Mouse (Mus musculus) thymus, postnatal 0 days (tissue): ENCODE data around the gene A430033K04Rik. TPM values are rescaled to one million over a fixed set of nuclear protein-coding genes. Genes with fewer than 3 reads are reported as not detected.

Source experiments
- DNase-seq: peaks from one replicate; pipeline ENCODE4 v3.0.0-alpha.2; 2015; ENCODE audit warnings: low spot score
- microRNA-seq: library from miRNA; unstranded; fragments of <30 nt; microRNA quantifications from one replicate; pipeline ENCODE4, GENCODE M21; 2016; ENCODE audit warnings: borderline number of aligned reads
- polyA plus RNA-seq: library from polyadenylated mRNA; unstranded; fragments of >200 nt; fragmentation: Nextera tagmentation; extraction: Ambion mirVana; gene quantifications from 2 replicates; pipeline ENCODE4 v1.2.1, GENCODE M21; 2015

Gene A430033K04Rik
- polyA plus RNA-seq, 1 experiment from 2014 or later = 9.2 TPM

DNA sequence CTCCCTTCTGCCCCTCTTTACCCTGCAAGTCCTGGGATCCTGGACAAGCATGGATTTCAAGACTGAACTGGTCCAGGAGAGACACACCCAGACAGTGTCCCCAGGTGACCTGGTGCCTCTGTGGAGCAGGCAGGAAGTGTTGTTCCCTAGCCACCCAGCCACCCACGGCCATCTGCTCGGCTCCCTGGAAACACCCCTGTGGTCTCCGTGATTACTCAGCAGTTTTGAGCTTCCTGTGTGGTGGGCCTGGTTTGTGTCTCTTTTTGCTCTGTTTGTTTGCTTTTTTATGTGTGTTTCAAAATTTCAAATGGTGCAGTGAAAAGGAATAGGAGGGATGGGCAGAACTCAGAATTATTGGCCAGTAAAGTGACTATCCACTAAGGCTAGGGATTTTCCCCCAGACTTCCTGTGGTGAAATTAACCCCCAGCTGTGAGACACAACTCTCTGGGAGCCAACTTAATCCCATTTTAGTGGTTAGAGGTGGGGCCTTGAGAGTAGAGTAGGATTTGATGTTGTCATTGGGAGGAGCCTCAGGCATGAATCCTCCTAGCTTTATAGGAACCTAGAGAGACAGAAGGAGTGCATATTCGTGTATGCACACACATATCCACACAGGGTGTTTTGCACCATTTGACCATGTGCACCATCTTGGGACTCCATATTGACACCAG lies 72.0 kb downstream of the A430033K04Rik start:
- peak; percentile 32 for DNase-seq

DNA sequence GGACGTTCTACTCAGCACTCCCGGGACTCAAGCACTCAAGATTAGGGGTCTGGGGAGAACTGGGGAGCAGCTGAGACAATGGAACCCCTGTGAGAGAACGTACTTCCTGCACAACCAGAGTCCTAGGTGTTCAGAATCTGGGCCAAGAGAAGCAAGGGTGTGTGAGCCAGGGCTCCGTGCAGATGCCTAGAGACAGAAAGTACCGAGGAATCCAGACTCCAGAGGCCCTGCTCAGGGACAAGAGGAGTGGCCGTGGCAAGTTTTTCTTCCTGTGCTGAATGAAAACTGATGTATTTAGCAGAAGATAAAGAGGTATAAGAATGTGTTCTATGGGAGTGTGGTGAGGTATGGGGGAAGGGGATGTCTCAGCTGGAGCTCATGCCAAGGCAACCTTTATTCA lies 74.8 kb downstream of the A430033K04Rik start:
- no peak for DNase-seq

Small RNA genes within 50 kb of the gene (microRNA-seq; reads per million reads assigned to microRNA genes)
- gene Gm24082 = not detected

Other genes with a start within 250 kb of the A430033K04Rik start
- gene Zfp157, start 181.4 kb upstream of the A430033K04Rik start, polyA plus RNA-seq = 19.2 and 22.6 TPM in 2 replicates
- not detected in 2 replicates for gene 1700123K08Rik, start 58.1 kb upstream of the A430033K04Rik start, polyA plus RNA-seq
- 63.2 and 66.1 TPM in 2 replicates for gene Zfp68, start 3.1 kb upstream of the A430033K04Rik start, polyA plus RNA-seq
- 2.7 and 3.0 TPM in 2 replicates for gene Fam20c, start 131.7 kb downstream of the A430033K04Rik start, polyA plus RNA-seq
- 0.48 TPM in 1 of 2 replicates, not detected in the other for gene Gm5294, start 197.2 kb downstream of the A430033K04Rik start, polyA plus RNA-seq